Mouse (Mus musculus) liver, embryonic 11.5 days (tissue): ENCODE data around the gene Mrrf. TPM values are rescaled to one million over a fixed set of nuclear protein-coding genes. Genes with fewer than 3 reads are reported as not detected.
"Not testable (repeated sequence)": the region's sequence is repeated elsewhere in the genome, so short reads cannot be mapped to it uniquely, and the experiment has no call there.

Source experiments
- ATAC-seq: fragments of 200-750 bp; cut with Nextera tagmentation; replicated peaks from 2 replicates; pipeline ENCODE4 v1.8.0; 2017; ENCODE audit warnings: moderate number of reproducible peaks, mild to moderate bottlenecking, moderate TSS enrichment, moderate library complexity; ENCODE audit not compliant: low FRiP score
- DNase-seq: peaks from one replicate; pipeline ENCODE4 v3.0.0-alpha.2; 2017; ENCODE audit warnings: low spot score
- H3K27ac ChIP-seq: fragments of 300-500 bp; sonication (generic); 2 replicates; pipeline ENCODE4 v1.5.1; 2014; ENCODE audit warnings: mild to moderate bottlenecking, low read depth, low read length, control low read depth
- H3K27me3 ChIP-seq: fragments of 300-500 bp; sonication (generic); replicated peaks from 2 replicates; pipeline ENCODE4 v1.6.1; 2014; ENCODE audit warnings: low read length, mixed read lengths; ENCODE audit not compliant: control insufficient read depth, insufficient read depth
- H3K36me3 ChIP-seq: fragments of 300-500 bp; sonication (generic); 2 replicates; pipeline ENCODE4 v1.6.1; 2014; ENCODE audit warnings: mild to moderate bottlenecking, low read length, moderate library complexity, mixed read lengths; ENCODE audit not compliant: control insufficient read depth, insufficient read depth
- H3K4me1 ChIP-seq: fragments of 300-500 bp; sonication (generic); replicated peaks from 2 replicates; pipeline ENCODE4 v1.6.1; 2014; ENCODE audit warnings: low read length, mixed read lengths; ENCODE audit not compliant: control insufficient read depth, insufficient read depth
- H3K4me2 ChIP-seq: fragments of 300-500 bp; sonication (generic); 2 replicates; pipeline ENCODE4 v1.6.1; 2014; ENCODE audit warnings: mild to moderate bottlenecking, control low read depth, moderate library complexity
- H3K4me3 ChIP-seq: fragments of 300-500 bp; sonication (generic); 2 replicates; pipeline ENCODE4 v1.5.1; 2014; ENCODE audit warnings: low read depth, low read length, control low read depth
- H3K9ac ChIP-seq: fragments of 300-500 bp; sonication (generic); 2 replicates; pipeline ENCODE4 v1.6.1; 2014; ENCODE audit warnings: low read depth, low read length, control low read depth
- H3K9me3 ChIP-seq: fragments of 300-500 bp; sonication (generic); 2 replicates; pipeline ENCODE4 v1.6.1; 2016; ENCODE audit warnings: low read length, inconsistent platforms, mixed read lengths; ENCODE audit not compliant: control insufficient read depth
- WGBS: fragments of 180-500 bp; shearing (Covaris S2); extraction: QIAGEN DNeasy Blood & Tissue Kit; methylation state at CpG from one replicate; pipeline ENCODE4 v1.1.7; 2014; 5-methylcytosine and 5-hydroxymethylcytosine counted together
- polyA plus RNA-seq: library from polyadenylated mRNA; unstranded; fragments of >200 nt; fragmentation: Nextera tagmentation; extraction: Ambion mirVana; gene quantifications from 2 replicates; pipeline ENCODE4 v1.2.1, GENCODE M21; 2014

The Mrrf gene
- polyA plus RNA-seq, 1 experiment from 2014 or later = 31.4 TPM

GRCm38 (mm10) chr2:36159336-36159735, 23.1 kb downstream of the Mrrf start:
- Histone ChIP-seq H3K27me3 (no peaks in the 10 kb centered on the region), H3K9me3 (no peaks in the 10 kb centered on the region), H3K36me3 (peaks cover 4% of the 10 kb centered on the region), H3K27ac (no peak overlapping the region), H3K4me2 (no peak overlapping the region), H3K4me3 (no peak overlapping the region), H3K9ac (no peak overlapping the region), H3K4me1 (no peaks in the 10 kb centered on the region)
- WGBS = 84% methylated on average over 4 of the region's 4 CpGs
- DNase-seq = no peak
- ATAC-seq = no peak

GRCm38 (mm10) chr2:36167990-36168618, 31.9 kb downstream of the Mrrf start:
- Histone ChIP-seq H3K27ac (no peak overlapping the region), H3K9me3 (no peaks in the 10 kb centered on the region), H3K4me2 (no peak overlapping the region), H3K9ac (no peak overlapping the region), H3K36me3 (no peaks in the 10 kb centered on the region), H3K27me3 (no peaks in the 10 kb centered on the region), H3K4me1 (peaks cover 3% of the 10 kb centered on the region; the same call in 1 of the 2 replicates), H3K4me3 (no peak overlapping the region)
- 84% methylated on average over 1 of the region's 1 CpGs for WGBS
- ATAC-seq = no peak
- no peak for DNase-seq

- 77% methylated on average over 4 of the region's 4 CpGs for WGBS
- no peak for DNase-seq
- Histone ChIP-seq H3K27me3 (no peaks in the 10 kb centered on the region), H3K9ac (no peak overlapping the region), H3K4me3 (no peak overlapping the region), H3K27ac (no peak overlapping the region), H3K4me2 (no peak overlapping the region), H3K36me3 (no peaks in the 10 kb centered on the region), H3K9me3 (no peaks in the 10 kb centered on the region), H3K4me1 (peaks cover 3% of the 10 kb centered on the region; the same call in 1 of the 2 replicates)
- ATAC-seq = no peak
These were observed 33.0 kb downstream of the Mrrf start for GRCm38 (mm10) chr2:36169176-36169575.

GRCm38 (mm10) chr2:36172136-36172535, 35.9 kb downstream of the Mrrf start:
- Histone ChIP-seq H3K36me3 (peaks cover under 1% of the 10 kb centered on the region; the same call in 1 of the 2 replicates), H3K9ac (no peak overlapping the region), H3K4me3 (no peak overlapping the region), H3K9me3 (no peaks in the 10 kb centered on the region), H3K27ac (no peak overlapping the region), H3K4me2 (no peak overlapping the region), H3K4me1 (peaks cover 3% of the 10 kb centered on the region; the same call in 1 of the 2 replicates), H3K27me3 (no peaks in the 10 kb centered on the region)
- no peak for DNase-seq
- WGBS = 82% methylated on average over 4 of the region's 4 CpGs
- ATAC-seq = no peak

GRCm38 (mm10) chr2:36172574-36172973, 36.4 kb downstream of the Mrrf start:
- DNase-seq = no peak
- WGBS = 87% methylated on average over 3 of the region's 3 CpGs

GRCm38 (mm10) chr2:36179487-36179886, 43.3 kb downstream of the Mrrf start:
- Histone ChIP-seq H3K4me3 (no peak overlapping the region), H3K9ac (no peak overlapping the region), H3K4me2 (no peak overlapping the region), H3K9me3 (no peaks in the 10 kb centered on the region), H3K27me3 (no peaks in the 10 kb centered on the region), H3K27ac (no peak overlapping the region), H3K36me3 (peaks cover 4% of the 10 kb centered on the region; the same call in 1 of the 2 replicates), H3K4me1 (no peaks in the 10 kb centered on the region)
- DNase-seq (no peak), ATAC-seq (no peak)
- WGBS = 77% methylated on average over 3 of the region's 3 CpGs

More at GRCm38 (mm10) chr2:36172574-36172973, 36.4 kb downstream of the Mrrf start:
- Histone ChIP-seq H3K9ac (no peak overlapping the region), H3K9me3 (no peaks in the 10 kb centered on the region), H3K4me3 (no peak overlapping the region), H3K4me2 (no peak overlapping the region), H3K27ac (no peak overlapping the region), H3K27me3 (no peaks in the 10 kb centered on the region), H3K36me3 (peaks cover 2% of the 10 kb centered on the region; the same call in 1 of the 2 replicates), H3K4me1 (no peaks in the 10 kb centered on the region)
- ATAC-seq = no peak

GRCm38 (mm10) chr2:36181587-36182368, 45.6 kb downstream of the Mrrf start:
- WGBS = 87% methylated on average over 4 of the region's 4 CpGs
- H3K27ac ChIP-seq, H3K4me2 ChIP-seq, H3K4me3 ChIP-seq, ATAC-seq, H3K9me3 ChIP-seq, H3K4me1 ChIP-seq, H3K36me3 ChIP-seq, H3K9ac ChIP-seq, H3K27me3 ChIP-seq, DNase-seq: not testable (repeated sequence)

- H3K4me1 ChIP-seq = no peaks in the 10 kb centered on the region
- 86% methylated on average over 2 of the region's 2 CpGs for WGBS
- ATAC-seq (no peak), DNase-seq (no peak)
- peaks cover 2% of the 10 kb centered on the region; the same call in 1 of the 2 replicates for H3K36me3 ChIP-seq
- no peak overlapping the region for H3K9ac ChIP-seq
- H3K4me2 ChIP-seq = no peak overlapping the region
- H3K27ac ChIP-seq = no peak overlapping the region
- no peaks in the 10 kb centered on the region for H3K9me3 ChIP-seq
- no peaks in the 10 kb centered on the region for H3K27me3 ChIP-seq
- H3K4me3 ChIP-seq = no peak overlapping the region
These were observed 47.1 kb downstream of the Mrrf start for GRCm38 (mm10) chr2:36183278-36183677.
